Mouse (Mus musculus): ENCODE results near the gene Fut4.

GRCm38 (mm10) chr9:14705321-14706162, 46.7 kb downstream of the Fut4 start:
- no peak for TF ChIP-seq TAL1 (IDR thresholded peaks at IDR 0.05; ENCODE audit: low read length)
- no peak for TF ChIP-seq GATA1 (IDR thresholded peaks at IDR 0.05; ENCODE audit: low read length)

Measured in erythroblast, embryonic 14.5 days (primary cell).